Mouse (Mus musculus) hindbrain, postnatal 0 days (tissue): ENCODE measurements around the gene Foxn2. TPM values are rescaled to one million over a fixed set of nuclear protein-coding genes. Genes with fewer than 3 reads are reported as not detected.

Experiments
- ATAC-seq: fragments of 200-750 bp; cut with Nextera tagmentation; 2 replicates; pipeline ENCODE4 v1.8.0; 2017; ENCODE audit warnings: mild to moderate bottlenecking, moderate TSS enrichment, moderate library complexity
- DNase-seq: peaks from one replicate; pipeline ENCODE4 v3.0.0-alpha.2; 2015; ENCODE audit warnings: low spot score
- H3K27ac ChIP-seq: fragments of 300-500 bp; sonication (generic); 2 replicates; pipeline ENCODE4 v1.5.1; 2014; ENCODE audit warnings: mild to moderate bottlenecking
- H3K27me3 ChIP-seq: fragments of 300-500 bp; sonication (generic); 2 replicates; pipeline ENCODE4 v1.6.1; 2014; ENCODE audit warnings: low read length, mixed read lengths; ENCODE audit not compliant: insufficient read depth
- H3K36me3 ChIP-seq: fragments of 300-500 bp; sonication (generic); 2 replicates; pipeline ENCODE4 v1.6.1; 2014; ENCODE audit warnings: low read length, mixed read lengths; ENCODE audit not compliant: insufficient read depth
- H3K4me1 ChIP-seq: fragments of 300-500 bp; sonication (generic); 2 replicates; pipeline ENCODE4 v1.6.1; 2014; ENCODE audit warnings: antibody characterized with exemption, low read length, mixed read lengths; ENCODE audit not compliant: insufficient read depth
- H3K4me2 ChIP-seq: fragments of 300-500 bp; sonication (generic); 2 replicates; pipeline ENCODE4 v1.6.1; 2014; ENCODE audit warnings: low read depth, mild to moderate bottlenecking, low read length, moderate library complexity, mixed read lengths
- H3K4me3 ChIP-seq: fragments of 300-500 bp; sonication (generic); 2 replicates; pipeline ENCODE4 v1.5.1; 2014; ENCODE audit warnings: low read length
- H3K9ac ChIP-seq: fragments of 300-500 bp; sonication (generic); replicated peaks from 2 replicates; pipeline ENCODE4 v1.6.1; 2014; ENCODE audit warnings: mild to moderate bottlenecking, low read length, moderate library complexity, mixed read lengths
- H3K9me3 ChIP-seq: fragments of 300-500 bp; sonication (generic); 2 replicates; pipeline ENCODE4 v1.6.1; 2016; ENCODE audit warnings: low read length, mixed read lengths
- CTCF ChIP-seq: IDR thresholded peaks from 2 replicates; pipeline ENCODE4 v1.5.1; 2016; ENCODE audit warnings: antibody characterized with exemption, control low read depth, low read depth
- WGBS: fragments of 180-500 bp; shearing (Covaris S2); extraction: QIAGEN DNeasy Blood & Tissue Kit; methylation state at CpG from one replicate; pipeline ENCODE4 v1.1.7; 2014; 5-methylcytosine and 5-hydroxymethylcytosine counted together
- polyA plus RNA-seq: library from polyadenylated mRNA; unstranded; fragments of >200 nt; fragmentation: Nextera tagmentation; extraction: Ambion mirVana; gene quantifications from 2 replicates; pipeline ENCODE4 v1.2.1, GENCODE M21; 2015
- total RNA-seq: library from RNA; depleted of rRNA; stranded (reverse); fragments of >200 nt; gene quantifications from 2 replicates; pipeline ENCODE4 v1.2.3, GENCODE M21; 2014

Gene Foxn2
- total and polyA plus RNA-seq, 2 experiments from 2014 or later, result 8.0 to 17.1 TPM

DNA sequence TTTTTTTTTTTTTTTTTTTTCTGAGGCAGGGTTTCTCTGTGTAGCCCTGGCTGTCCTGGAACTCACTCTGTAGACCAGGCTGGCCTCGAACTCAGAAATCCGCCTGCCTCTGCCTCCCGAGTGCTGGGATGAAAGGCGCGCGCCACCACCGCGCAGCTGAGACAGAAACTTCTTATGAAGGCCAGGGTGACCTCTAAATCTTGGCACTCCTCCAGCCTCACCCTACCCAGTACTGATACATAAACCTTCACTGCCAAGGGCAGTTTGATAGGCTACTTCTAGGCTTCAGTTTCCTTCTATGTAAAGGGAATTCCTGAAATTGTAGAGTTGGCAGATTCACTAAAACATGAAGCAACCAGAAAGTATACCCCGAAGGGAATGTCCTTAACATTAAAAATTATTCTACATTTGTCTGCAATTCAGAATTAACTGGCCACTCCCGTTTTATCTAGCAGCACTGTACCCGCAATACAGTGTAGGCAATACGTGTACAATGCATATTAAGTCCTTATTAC, 918 bp upstream of the Foxn2 start:
- peak overlapping the region; percentile 96 for H3K4me3 ChIP-seq

GRCm38 (mm10) chr17:88441001-88441431, 505 bp downstream of the Foxn2 start:
- no peaks in the 10 kb centered on the region for H3K36me3 ChIP-seq
- H3K27me3 ChIP-seq, result no peaks in the 10 kb centered on the region
- no peaks in the 10 kb centered on the region for H3K9me3 ChIP-seq
- no peaks in the 10 kb centered on the region for H3K4me1 ChIP-seq
- H3K27ac ChIP-seq, result peak overlapping the region; percentile 94
- TF ChIP-seq CTCF, result 0 out of 2 replicates have a peak, but pooled peaks have one; percentile 2
- peak overlapping the region; percentile 83 for H3K4me2 ChIP-seq
- H3K9ac ChIP-seq, result peak overlapping the region; percentile 92
- 4% methylated on average over 41 of the region's 55 CpGs for WGBS
- DNase-seq (peak; percentile 43), ATAC-seq (no peak; the same call in 1 of the 2 replicates)
- peak overlapping the region; percentile 96 for H3K4me3 ChIP-seq

More for the DNA sequence above, 918 bp upstream of the Foxn2 start:
- H3K4me1 ChIP-seq, result no peaks in the 10 kb centered on the region
- H3K27ac ChIP-seq, result peak overlapping the region; percentile 94; the same call in 1 of the 2 replicates
- H3K4me2 ChIP-seq, result peak overlapping the region; percentile 83
- DNase-seq (no peak), ATAC-seq (no peak)
- H3K9me3 ChIP-seq, result no peaks in the 10 kb centered on the region
- 78% methylated on average over 11 of the region's 12 CpGs for WGBS
- H3K36me3 ChIP-seq, result no peaks in the 10 kb centered on the region
- H3K27me3 ChIP-seq, result no peaks in the 10 kb centered on the region
- TF ChIP-seq CTCF, result no peak
- H3K9ac ChIP-seq, result no peak overlapping the region

DNA sequence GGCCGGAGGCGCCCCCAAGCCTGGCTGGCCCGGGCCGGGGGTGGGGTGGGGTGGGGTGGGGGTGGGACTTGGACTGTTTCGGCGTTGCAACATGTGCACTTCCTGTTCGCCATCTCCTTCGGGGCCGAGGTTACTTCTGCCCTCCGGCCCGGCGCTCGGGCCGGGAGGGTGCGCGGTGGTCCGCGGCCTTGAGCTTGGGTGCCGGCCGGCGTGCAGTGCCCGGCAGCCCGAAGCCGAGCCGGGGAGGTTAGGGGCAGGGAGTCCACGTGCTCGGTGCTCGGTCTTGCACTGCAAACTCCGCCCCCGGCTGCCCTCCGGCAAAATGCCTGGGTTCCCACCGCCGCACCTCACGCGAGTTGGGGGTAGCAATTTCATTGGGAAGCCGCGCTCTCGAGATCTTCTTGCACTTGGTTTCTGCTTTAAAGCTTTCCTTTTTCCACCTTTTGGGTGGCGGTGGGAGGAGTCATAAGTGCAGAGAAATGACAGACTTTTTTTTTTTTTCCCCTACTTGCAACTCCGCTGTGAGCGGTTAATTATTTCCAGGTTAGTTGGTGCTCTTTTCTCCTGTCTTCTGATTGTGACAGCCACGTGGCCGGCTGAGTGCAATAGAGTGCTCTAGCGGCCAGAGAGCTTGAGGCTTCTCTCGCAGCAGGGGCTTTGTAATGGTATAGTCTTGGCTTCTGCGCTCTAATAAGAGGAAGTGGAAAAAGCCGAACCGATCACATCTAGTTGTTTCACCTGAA, 1.1 kb downstream of the Foxn2 start:
- peak overlapping the region; percentile 92 for H3K9ac ChIP-seq
- H3K4me2 ChIP-seq, result peak overlapping the region; percentile 83
- no peaks in the 10 kb centered on the region for H3K9me3 ChIP-seq
- TF ChIP-seq CTCF, result 0 out of 2 replicates have a peak, but pooled peaks have one; percentile 11
- no peaks in the 10 kb centered on the region for H3K4me1 ChIP-seq
- DNase-seq, result peak; percentile 88
- H3K4me3 ChIP-seq, result peak overlapping the region; percentile 96
- peak overlapping the region; percentile 94 for H3K27ac ChIP-seq
- no peaks in the 10 kb centered on the region for H3K36me3 ChIP-seq
- under 1% methylated on average over 44 of the region's 48 CpGs for WGBS
- ATAC-seq, result peak; percentile 56
- H3K27me3 ChIP-seq, result no peaks in the 10 kb centered on the region

DNA sequence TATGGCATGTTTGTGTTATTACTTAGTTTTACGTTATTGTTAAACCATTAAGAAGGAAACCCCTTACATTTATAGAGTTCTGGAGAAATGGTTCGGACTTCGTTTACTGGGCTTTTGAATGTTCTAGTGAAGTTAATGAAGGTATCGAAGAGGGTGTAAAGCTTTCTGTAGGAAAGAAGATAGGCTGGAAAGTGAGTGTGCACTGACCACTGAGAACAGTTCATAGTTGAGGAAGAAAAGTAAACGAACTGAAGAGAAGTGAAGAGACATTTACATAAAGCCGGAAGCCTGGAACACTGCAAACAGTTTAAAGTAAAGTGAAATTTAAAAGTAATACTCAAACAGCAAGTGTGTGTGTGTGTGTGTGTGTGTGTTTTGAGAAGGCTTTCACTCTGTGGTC, 2.1 kb downstream of the Foxn2 start:
- no peak overlapping the region for H3K27ac ChIP-seq
- DNase-seq, result no peak
- no peaks in the 10 kb centered on the region for H3K9me3 ChIP-seq
- 82% methylated on average over 6 of the region's 6 CpGs for WGBS
- H3K27me3 ChIP-seq, result no peaks in the 10 kb centered on the region
- H3K9ac ChIP-seq, result no peak overlapping the region
- no peak for ATAC-seq
- H3K4me3 ChIP-seq, result peak overlapping the region; percentile 16
- no peaks in the 10 kb centered on the region for H3K36me3 ChIP-seq
- H3K4me2 ChIP-seq, result peak overlapping the region; percentile 83
- TF ChIP-seq CTCF, result no peak
- no peaks in the 10 kb centered on the region for H3K4me1 ChIP-seq

DNA sequence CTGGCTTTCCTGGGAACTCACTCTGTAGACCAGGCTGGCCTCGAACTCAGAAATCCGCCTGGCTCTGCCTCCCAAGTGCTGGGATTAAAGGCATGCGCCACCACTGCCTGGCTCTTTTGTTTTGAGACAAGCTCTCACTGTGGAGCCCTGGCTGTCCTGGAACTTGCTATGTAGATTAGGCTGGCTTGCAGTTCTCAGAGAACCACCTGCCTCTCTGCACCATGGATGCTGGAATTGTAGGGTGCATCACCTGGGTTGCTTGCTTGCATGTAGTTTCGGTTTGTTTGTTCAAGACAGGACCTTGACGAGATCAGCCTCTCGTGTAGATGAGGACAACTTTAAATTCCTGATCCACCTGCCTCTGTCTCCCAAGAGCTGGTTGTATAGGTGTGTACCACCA, 2.7 kb downstream of the Foxn2 start:
- ATAC-seq (no peak), DNase-seq (no peak)
- TF ChIP-seq CTCF, result no peak
- Histone ChIP-seq H3K4me3 (no peak overlapping the region), H3K27me3 (no peaks in the 10 kb centered on the region), H3K9ac (no peak overlapping the region), H3K27ac (no peak overlapping the region), H3K9me3 (no peaks in the 10 kb centered on the region), H3K36me3 (no peaks in the 10 kb centered on the region), H3K4me1 (no peaks in the 10 kb centered on the region), H3K4me2 (peak overlapping the region; percentile 83; the same call in 1 of the 2 replicates)
- WGBS, result 84% methylated on average over 6 of the region's 6 CpGs

DNA sequence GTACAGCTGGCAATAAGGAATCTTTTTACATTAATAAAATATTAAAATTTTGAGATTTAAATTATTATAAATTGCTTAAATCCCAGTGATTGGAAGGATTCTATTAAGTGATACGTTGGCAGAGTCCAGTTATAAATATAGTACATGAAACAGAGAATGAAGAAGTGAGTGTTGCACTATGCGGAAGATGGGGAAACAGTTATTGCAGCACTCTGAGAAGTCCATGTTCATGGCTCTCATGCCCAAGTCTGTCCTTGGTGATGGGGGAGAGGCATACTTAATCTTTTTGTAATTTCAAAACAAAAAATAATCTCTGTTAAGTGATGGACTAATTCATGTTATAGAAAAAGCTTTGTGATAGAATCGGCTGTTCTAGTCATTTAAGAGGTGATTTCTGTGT, 17.6 kb downstream of the Foxn2 start:
- TF ChIP-seq CTCF, result no peak
- ATAC-seq (no peak), DNase-seq (no peak)
- Histone ChIP-seq H3K27ac (no peak overlapping the region), H3K27me3 (no peaks in the 10 kb centered on the region), H3K4me3 (no peak overlapping the region), H3K9ac (no peak overlapping the region), H3K9me3 (no peaks in the 10 kb centered on the region), H3K36me3 (no peaks in the 10 kb centered on the region), H3K4me1 (no peaks in the 10 kb centered on the region), H3K4me2 (no peak overlapping the region)
- WGBS, result 96% methylated on average over 3 of the region's 3 CpGs

DNA sequence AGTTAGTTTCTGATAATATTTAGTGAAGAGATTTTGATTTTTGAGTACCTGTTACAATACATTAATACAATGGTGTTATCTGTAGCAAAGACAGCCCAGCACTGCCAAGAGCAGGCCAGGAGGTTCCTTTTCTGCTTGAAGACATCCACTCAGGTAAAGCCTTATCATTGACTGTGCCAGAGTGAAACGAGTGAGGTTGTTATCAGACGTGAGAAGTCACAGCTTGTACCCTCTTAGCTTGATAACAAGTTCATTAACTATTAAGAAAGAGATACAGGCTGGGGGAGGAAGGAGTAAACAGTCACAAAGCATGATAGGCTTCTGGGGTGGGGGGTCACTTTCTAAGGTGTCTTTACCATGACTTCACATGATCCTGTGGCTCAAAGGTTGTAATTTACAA, 19.0 kb downstream of the Foxn2 start:
- no peak overlapping the region for H3K9ac ChIP-seq
- H3K36me3 ChIP-seq, result peaks cover 3% of the 10 kb centered on the region; the same call in 1 of the 2 replicates
- 71% methylated on average over 2 of the region's 2 CpGs for WGBS
- no peaks in the 10 kb centered on the region for H3K27me3 ChIP-seq
- DNase-seq (no peak), ATAC-seq (no peak)
- H3K27ac ChIP-seq, result no peak overlapping the region
- H3K4me2 ChIP-seq, result no peak overlapping the region
- H3K9me3 ChIP-seq, result no peaks in the 10 kb centered on the region
- no peak overlapping the region for H3K4me3 ChIP-seq
- no peaks in the 10 kb centered on the region for H3K4me1 ChIP-seq
- TF ChIP-seq CTCF, result no peak
